Mouse (Mus musculus): Measurements from ENCODE around the gene 5330417C22Rik. TPM values are rescaled to one million over a fixed set of nuclear protein-coding genes. Genes with fewer than 3 reads are reported as not detected.

The 5330417C22Rik gene
- polyA plus RNA-seq, 1 experiment = 56.3 TPM

- DNase-seq = peak; percentile 58
- Histone ChIP-seq H3K4me3 (replicated peaks; ENCODE audit: extremely low read depth, low read depth, low read length) (no peak overlapping the region), H3K4me1 (ENCODE audit: control insufficient read depth, insufficient read depth, low read length) (no peaks in the 10 kb centered on the region)
- WGBS = 51% methylated on average over 14 of the region's 14 CpGs
- TF ChIP-seq CTCF (IDR thresholded peaks at IDR 0.05; ENCODE audit: insufficient read depth, low read length) (no peak), POLR2A (IDR thresholded peaks at IDR 0.05; ENCODE audit: borderline replicate concordance, extremely low read depth, low read depth, low read length) (no peak)
Measured at GRCm38 (mm10) chr3:108476761-108477619, 59.3 kb downstream of the 5330417C22Rik start.

GRCm38 (mm10) chr3:108475496-108475895, 60.8 kb downstream of the 5330417C22Rik start:
- WGBS = 68% methylated on average over 5 of the region's 5 CpGs
- no peak for DNase-seq
- no peaks in the 10 kb centered on the region for H3K4me1 ChIP-seq (ENCODE audit: control insufficient read depth, insufficient read depth, low read length)
- no peak overlapping the region for H3K4me3 ChIP-seq (replicated peaks; ENCODE audit: extremely low read depth, low read depth, low read length)
- TF ChIP-seq POLR2A (IDR thresholded peaks at IDR 0.05; ENCODE audit: borderline replicate concordance, extremely low read depth, low read depth, low read length) (no peak), CTCF (IDR thresholded peaks at IDR 0.05; ENCODE audit: insufficient read depth, low read length) (no peak)

- TF ChIP-seq CTCF (IDR thresholded peaks at IDR 0.05; ENCODE audit: insufficient read depth, low read length) = no peak
- TF ChIP-seq POLR2A (IDR thresholded peaks at IDR 0.05; ENCODE audit: borderline replicate concordance, extremely low read depth, low read depth, low read length) = no peak
- 76% methylated on average over 7 of the region's 7 CpGs for WGBS
Measured at GRCm38 (mm10) chr3:108474969-108475368, 61.4 kb downstream of the 5330417C22Rik start.

GRCm38 (mm10) chr3:108467760-108468159, 68.6 kb downstream of the 5330417C22Rik start:
- H3K4me3 ChIP-seq (replicated peaks; ENCODE audit: extremely low read depth, low read depth, low read length) = no peak overlapping the region
- H3K4me1 ChIP-seq (ENCODE audit: control insufficient read depth, insufficient read depth, low read length) = no peaks in the 10 kb centered on the region
- no peak for DNase-seq
- TF ChIP-seq POLR2A (IDR thresholded peaks at IDR 0.05; ENCODE audit: borderline replicate concordance, extremely low read depth, low read depth, low read length) = no peak
- no peak for TF ChIP-seq CTCF (IDR thresholded peaks at IDR 0.05; ENCODE audit: insufficient read depth, low read length)
- WGBS = 37% methylated on average over 8 of the region's 8 CpGs

More at GRCm38 (mm10) chr3:108474969-108475368, 61.4 kb downstream of the 5330417C22Rik start:
- Histone ChIP-seq H3K4me3 (replicated peaks; ENCODE audit: extremely low read depth, low read depth, low read length) (no peak overlapping the region), H3K4me1 (ENCODE audit: control insufficient read depth, insufficient read depth, low read length) (no peaks in the 10 kb centered on the region)
- no peak for DNase-seq

DNA sequence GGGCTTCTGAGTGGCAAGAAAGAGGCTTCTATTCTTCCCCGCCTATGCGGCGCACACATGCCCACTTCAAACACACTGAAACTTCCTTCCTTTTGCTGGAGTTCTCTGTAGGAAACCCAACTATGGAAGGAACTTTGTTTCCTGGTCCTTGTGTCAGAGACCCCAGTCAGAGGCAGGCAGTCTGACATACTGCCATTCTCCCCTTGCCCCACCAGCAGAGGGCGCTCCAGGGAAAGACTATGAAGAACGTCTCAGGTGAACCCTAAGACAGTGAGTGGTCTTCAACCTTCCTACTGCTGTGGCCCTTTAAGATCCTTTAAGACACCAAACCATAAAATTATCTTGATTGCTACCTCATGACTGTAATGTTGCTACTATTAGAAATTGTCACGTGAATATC, 69.9 kb downstream of the 5330417C22Rik start:
- Histone ChIP-seq H3K4me3 (replicated peaks; ENCODE audit: extremely low read depth, low read depth, low read length) (no peak overlapping the region), H3K4me1 (ENCODE audit: control insufficient read depth, insufficient read depth, low read length) (no peaks in the 10 kb centered on the region)
- peak; percentile 64 for DNase-seq
- 55% methylated on average over 6 of the region's 6 CpGs for WGBS
- TF ChIP-seq POLR2A (IDR thresholded peaks at IDR 0.05; ENCODE audit: borderline replicate concordance, extremely low read depth, low read depth, low read length) (no peak), CTCF (IDR thresholded peaks at IDR 0.05; ENCODE audit: insufficient read depth, low read length) (peak; percentile 72)

- peaks cover 4% of the 10 kb centered on the region; the same call in 1 of the 2 replicates for H3K4me1 ChIP-seq (ENCODE audit: control insufficient read depth, insufficient read depth, low read length)
- H3K4me3 ChIP-seq (replicated peaks; ENCODE audit: extremely low read depth, low read depth, low read length) = peak overlapping the region; percentile 47
- no peak for TF ChIP-seq POLR2A (IDR thresholded peaks at IDR 0.05; ENCODE audit: borderline replicate concordance, extremely low read depth, low read depth, low read length)
- TF ChIP-seq CTCF (IDR thresholded peaks at IDR 0.05; ENCODE audit: insufficient read depth, low read length) = 0 out of 2 replicates have a peak, but pooled peaks have one; percentile 5
- peak; percentile 25 for DNase-seq
- 23% methylated on average over 10 of the region's 10 CpGs for WGBS
Measured at GRCm38 (mm10) chr3:108458866-108459265, 77.5 kb downstream of the 5330417C22Rik start.

DNA sequence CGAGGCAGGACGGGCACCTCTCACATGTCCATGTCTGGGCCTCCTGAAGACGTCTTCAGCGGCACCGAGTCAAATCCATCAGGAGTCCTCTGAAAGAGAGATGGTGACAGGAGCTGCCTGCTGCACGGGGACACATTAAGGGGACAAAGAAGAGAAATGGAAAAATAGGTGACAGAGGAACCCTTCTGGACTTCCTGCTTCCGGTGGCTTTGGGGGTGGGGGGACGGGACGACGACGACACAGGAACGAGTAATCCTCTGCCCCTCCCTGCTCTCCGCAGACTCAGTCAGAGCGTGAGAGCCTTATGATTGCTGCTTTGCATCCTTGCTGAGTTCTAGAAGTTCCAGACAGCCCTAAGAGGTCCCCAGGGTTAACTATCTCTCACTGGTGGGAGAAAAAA, 78.0 kb downstream of the 5330417C22Rik start:
- peak; percentile 46; the same call in 1 of the 2 replicates for TF ChIP-seq POLR2A (IDR thresholded peaks at IDR 0.05; ENCODE audit: borderline replicate concordance, extremely low read depth, low read depth, low read length)
- no peak for TF ChIP-seq CTCF (IDR thresholded peaks at IDR 0.05; ENCODE audit: insufficient read depth, low read length)
- H3K4me3 ChIP-seq (replicated peaks; ENCODE audit: extremely low read depth, low read depth, low read length) = peak overlapping the region; percentile 1
- 34% methylated on average over 14 of the region's 14 CpGs for WGBS
- peaks cover 4% of the 10 kb centered on the region; the same call in 1 of the 2 replicates for H3K4me1 ChIP-seq (ENCODE audit: control insufficient read depth, insufficient read depth, low read length)
- DNase-seq = peak; percentile 18

GRCm38 (mm10) chr3:108454172-108454571, 82.2 kb downstream of the 5330417C22Rik start:
- 52% methylated on average over 1 of the region's 1 CpGs for WGBS
- Histone ChIP-seq H3K4me1 (ENCODE audit: control insufficient read depth, insufficient read depth, low read length) (peaks cover 4% of the 10 kb centered on the region; the same call in 1 of the 2 replicates), H3K4me3 (replicated peaks; ENCODE audit: extremely low read depth, low read depth, low read length) (no peak overlapping the region)
- no peak for DNase-seq
- TF ChIP-seq POLR2A (IDR thresholded peaks at IDR 0.05; ENCODE audit: borderline replicate concordance, extremely low read depth, low read depth, low read length) (no peak), CTCF (IDR thresholded peaks at IDR 0.05; ENCODE audit: insufficient read depth, low read length) (no peak)

- no peak for DNase-seq
- Histone ChIP-seq H3K4me3 (replicated peaks; ENCODE audit: extremely low read depth, low read depth, low read length) (no peak overlapping the region), H3K4me1 (ENCODE audit: control insufficient read depth, insufficient read depth, low read length) (no peaks in the 10 kb centered on the region)
- TF ChIP-seq POLR2A (IDR thresholded peaks at IDR 0.05; ENCODE audit: borderline replicate concordance, extremely low read depth, low read depth, low read length) = no peak
- TF ChIP-seq CTCF (IDR thresholded peaks at IDR 0.05; ENCODE audit: insufficient read depth, low read length) = no peak
- 96% methylated on average over 2 of the region's 2 CpGs for WGBS
Measured at GRCm38 (mm10) chr3:108451969-108452368, 84.4 kb downstream of the 5330417C22Rik start.

- peak overlapping the region; percentile 60 for H3K4me3 ChIP-seq (replicated peaks; ENCODE audit: extremely low read depth, low read depth, low read length)
- 17% methylated on average over 6 of the region's 6 CpGs for WGBS
- DNase-seq = no peak
- TF ChIP-seq CTCF (IDR thresholded peaks at IDR 0.05; ENCODE audit: insufficient read depth, low read length) (no peak), POLR2A (IDR thresholded peaks at IDR 0.05; ENCODE audit: borderline replicate concordance, extremely low read depth, low read depth, low read length) (no peak)
- H3K4me1 ChIP-seq (ENCODE audit: control insufficient read depth, insufficient read depth, low read length) = peaks cover 2% of the 10 kb centered on the region
Measured at GRCm38 (mm10) chr3:108445366-108445705, 91.0 kb downstream of the 5330417C22Rik start.

All from lung, adult 2 months (tissue).